Mouse (Mus musculus) CH12.LX (cell line): ENCODE data around the gene Opcml. TPM values are rescaled to one million over a fixed set of nuclear protein-coding genes. Genes with fewer than 3 reads are reported as not detected.

ENCODE experiments used
- DNase-seq: peaks from one replicate; pipeline ENCODE4 v3.0.0-alpha.2; 2013; ENCODE audit errors: extremely low read depth
- H3K27ac ChIP-seq: 2 replicates; pipeline ENCODE4 v1.5.1; 2012; ENCODE audit warnings: low read depth, mild to moderate bottlenecking, control low read depth, moderate library complexity; ENCODE audit not compliant: insufficient read depth
- H3K27me3 ChIP-seq: replicated peaks from 2 replicates; pipeline ENCODE3; 2012; ENCODE audit warnings: inconsistent platforms
- H3K36me3 ChIP-seq, 2 experiments: replicated peaks in 1 of 2; 2 replicates each; pipeline versions ENCODE3 to v1.6.1; 2012; ENCODE audit warnings: inconsistent platforms in 1 of 2, low read length in 1 of 2, mild to moderate bottlenecking in 1 of 2, mixed read lengths in 1 of 2, moderate library complexity in 1 of 2; ENCODE audit not compliant: control insufficient read depth in 1 of 2, insufficient read depth in 1 of 2
- H3K4me1 ChIP-seq, 2 experiments: 2 replicates each; pipeline ENCODE4 v1.6.1; 2012; ENCODE audit warnings: inconsistent platforms in 1 of 2, moderate library complexity in 1 of 2; ENCODE audit not compliant: insufficient read depth in 2 of 2, control insufficient read depth in 1 of 2
- H3K4me2 ChIP-seq: 2 replicates; pipeline ENCODE4 v1.6.1; 2012; ENCODE audit warnings: low read depth, mild to moderate bottlenecking, control low read depth; ENCODE audit not compliant: poor library complexity, insufficient read depth, severe bottlenecking
- H3K4me3 ChIP-seq, 3 experiments: fragments of 150-350 bp in 1 of 3; sonication (generic) in 1 of 3; replicated peaks in 1 of 3; 2 replicates each; pipeline versions ENCODE3 to v1.5.1; 2011 to 2012; ENCODE audit warnings: low read depth in 2 of 3, low read length in 2 of 3, mild to moderate bottlenecking in 2 of 3, moderate library complexity in 2 of 3, control low read depth in 1 of 3, improper control_type of control experiment in 1 of 3, inconsistent platforms in 1 of 3, mixed read lengths in 1 of 3; ENCODE audit not compliant: poor library complexity in 1 of 3
- H3K79me2 ChIP-seq: replicated peaks from 2 replicates; pipeline ENCODE4 v1.6.1; 2012; ENCODE audit warnings: mild to moderate bottlenecking, moderate library complexity; ENCODE audit not compliant: control insufficient read depth, poor library complexity, insufficient read depth, severe bottlenecking; ENCODE audit errors: extremely low read depth
- H3K9ac ChIP-seq: 2 replicates; pipeline ENCODE4 v1.6.1; 2012; ENCODE audit warnings: low read depth, mild to moderate bottlenecking, control low read depth, moderate library complexity; ENCODE audit not compliant: insufficient read depth
- H3K9me3 ChIP-seq: replicated peaks from 2 replicates; pipeline ENCODE3; 2012; ENCODE audit warnings: low read length, inconsistent platforms, mixed read lengths
- BHLHE40 ChIP-seq: IDR thresholded peaks from 2 replicates; pipeline ENCODE4 v1.6.1; 2011; ENCODE audit warnings: mild to moderate bottlenecking, low read depth, low read length, improper control_type of control experiment
- CHD1 ChIP-seq: IDR thresholded peaks from 2 replicates; pipeline ENCODE4 v1.6.1; 2012; ENCODE audit warnings: low read depth, low read length, improper control_type of control experiment, inconsistent platforms
- CHD2 ChIP-seq: IDR thresholded peaks from 2 replicates; pipeline ENCODE4 v1.6.1; 2011; ENCODE audit warnings: low read length, improper control_type of control experiment
- E2F4 ChIP-seq: IDR thresholded peaks from 2 replicates; pipeline ENCODE4 v1.6.1; 2011; ENCODE audit warnings: low read depth, low read length, improper control_type of control experiment; ENCODE audit not compliant: insufficient replicate concordance
- EP300 ChIP-seq: IDR thresholded peaks from 2 replicates; pipeline ENCODE4 v1.6.1; 2011; ENCODE audit warnings: low read length, improper control_type of control experiment
- HCFC1 ChIP-seq: IDR thresholded peaks from 2 replicates; pipeline ENCODE4 v1.6.1; 2012; ENCODE audit warnings: low read depth, mild to moderate bottlenecking, inconsistent platforms, low read length, improper control_type of control experiment
- IRF4 ChIP-seq: IDR thresholded peaks from 2 replicates; pipeline ENCODE4 v1.6.1; 2014; ENCODE audit warnings: low read depth, mild to moderate bottlenecking, inconsistent platforms, low read length, improper control_type of control experiment
- JUN ChIP-seq: IDR thresholded peaks from 2 replicates; pipeline ENCODE4 v1.6.1; 2011; ENCODE audit warnings: low read depth, mild to moderate bottlenecking, low read length, improper control_type of control experiment, moderate library complexity; ENCODE audit not compliant: insufficient read depth
- JUND ChIP-seq: conservative IDR thresholded peaks from 2 replicates; pipeline ENCODE4 v1.6.1; 2011; ENCODE audit warnings: low read depth, low read length, improper control_type of control experiment
- MAFK ChIP-seq: IDR thresholded peaks from 2 replicates; pipeline ENCODE4 v1.6.1; 2011; ENCODE audit warnings: low read length, improper control_type of control experiment; ENCODE audit not compliant: insufficient replicate concordance
- MAX ChIP-seq: IDR thresholded peaks from 2 replicates; pipeline ENCODE4 v1.6.1; 2011; ENCODE audit warnings: low read length, improper control_type of control experiment
- MAZ ChIP-seq: IDR thresholded peaks from 2 replicates; pipeline ENCODE4 v1.6.1; 2012; ENCODE audit warnings: low read depth, mild to moderate bottlenecking, inconsistent platforms, low read length, improper control_type of control experiment, moderate library complexity
- MEF2A ChIP-seq: IDR thresholded peaks from 2 replicates; pipeline ENCODE4 v1.6.1; 2014; ENCODE audit warnings: low read depth, mild to moderate bottlenecking, inconsistent platforms, low read length, improper control_type of control experiment, borderline replicate concordance
- NELFE ChIP-seq: IDR thresholded peaks from 2 replicates; pipeline ENCODE4 v1.6.1; 2011; ENCODE audit warnings: low read depth, low read length, improper control_type of control experiment
- RCOR1 ChIP-seq: conservative IDR thresholded peaks from 2 replicates; pipeline ENCODE4 v1.6.1; 2012; ENCODE audit warnings: low read depth, mild to moderate bottlenecking, inconsistent platforms, low read length, improper control_type of control experiment
- TCF12 ChIP-seq: IDR thresholded peaks from 2 replicates; pipeline ENCODE4 v1.6.1; 2014; ENCODE audit warnings: low read depth, mild to moderate bottlenecking, inconsistent platforms, low read length, improper control_type of control experiment
- USF1 ChIP-seq: IDR thresholded peaks from 2 replicates; pipeline ENCODE4 v1.6.1; 2014; ENCODE audit warnings: low read depth, mild to moderate bottlenecking, inconsistent platforms, low read length, improper control_type of control experiment
- USF2 ChIP-seq: conservative IDR thresholded peaks from 2 replicates; pipeline ENCODE4 v1.6.1; 2011; ENCODE audit warnings: low read depth, low read length, improper control_type of control experiment
- ZC3H11A ChIP-seq: IDR thresholded peaks from 2 replicates; pipeline ENCODE4 v1.6.1; 2012; ENCODE audit warnings: low read depth, mild to moderate bottlenecking, inconsistent platforms, low read length, improper control_type of control experiment
- ZKSCAN1 ChIP-seq: IDR thresholded peaks from 2 replicates; pipeline ENCODE4 v1.6.1; 2012; ENCODE audit warnings: low read depth, inconsistent platforms, low read length, improper control_type of control experiment, borderline replicate concordance
- ZMIZ1 ChIP-seq: IDR thresholded peaks from 2 replicates; pipeline ENCODE4 v1.6.1; 2012; ENCODE audit warnings: low read depth, mild to moderate bottlenecking, inconsistent platforms, low read length, improper control_type of control experiment
- dilution Hi-C: fragments of 300-500 bp; cut with MboI; formaldehyde crosslinking; loops from 2 replicates; pipeline ENCODE4 v1.14.3; 2020; ENCODE audit warnings: low sequenced_read_pairs; ENCODE audit not compliant: extremely low pct_unique_long_range_greater_than_20kb, extremely low pct_ligation_motif_present
- in situ Hi-C: fragments of 300-500 bp; cut with MboI; formaldehyde crosslinking; loops from 3 replicates; pipeline ENCODE4 v1.14.3; 2019; ENCODE audit warnings: low sequenced_read_pairs, low pct_ligation_motif_present, low pct_unique_long_range_greater_than_20kb, mixed read lengths
- polyA plus RNA-seq: library from polyadenylated mRNA; unstranded; fragments of >175 nt; gene quantifications from 2 replicates; pipeline ENCODE4 v1.2.1, GENCODE M21; 2012; ENCODE audit warnings: low read depth; ENCODE audit not compliant: insufficient read length
- total RNA-seq, 2 experiments: library from RNA; depleted of rRNA; stranded (reverse); fragments of 300-350 nt in 1 of 2; fragments of >200 nt in 1 of 2; gene quantifications; 2 replicates each; pipeline ENCODE4 v1.2.3; 2012 to 2014

Gene Opcml
- total and polyA plus RNA-seq, 3 experiments: 0.34 to 0.60 TPM; not detected in 1

DNA sequence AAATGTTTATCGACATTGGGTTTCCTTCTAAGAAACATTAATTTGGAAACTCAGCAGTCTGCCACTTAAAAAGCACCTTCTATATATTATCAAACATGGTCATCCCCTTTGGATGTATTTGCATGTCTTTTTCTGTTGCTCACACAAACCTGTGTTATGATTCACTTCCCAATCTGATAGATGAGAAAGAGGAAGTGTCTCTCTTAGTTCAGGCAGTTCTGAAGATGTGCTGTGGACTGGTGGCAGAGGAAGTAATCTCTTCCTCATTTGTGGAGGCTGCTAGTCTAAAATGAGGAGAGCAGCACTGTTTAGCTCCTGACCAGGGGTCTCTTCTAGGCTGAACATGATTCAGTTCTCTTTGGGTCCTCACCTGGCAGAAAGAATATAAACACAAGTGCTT lies 831.4 kb downstream of the Opcml start:
- Histone ChIP-seq H3K36me3 (no peaks in the 10 kb centered on the region), H3K9me3 (peaks cover 5% of the 10 kb centered on the region), H3K4me1 (peaks cover 0 to 12% of the 10 kb centered on the region in 2 experiments; a peak in 2 of 4 replicates)
- peak; percentile 55 for DNase-seq
- TF ChIP-seq ZMIZ1 (no peak), EP300 (peak; percentile 48; the same call in 1 of the 2 replicates), IRF4 (no peak)
- TF ChIP-seq, all 38 proteins: peak for 1
- Histone ChIP-seq H3K9ac (no peak overlapping the region), H3K27me3 (no peaks in the 10 kb centered on the region), H3K27ac (no peak overlapping the region), H3K4me2 (no peak overlapping the region), H3K4me3 (no peak overlapping the region), H3K79me2 (no peaks in the 10 kb centered on the region)
- dilution Hi-C loops (no loop called here), in situ Hi-C loops (no loop called here)

DNA sequence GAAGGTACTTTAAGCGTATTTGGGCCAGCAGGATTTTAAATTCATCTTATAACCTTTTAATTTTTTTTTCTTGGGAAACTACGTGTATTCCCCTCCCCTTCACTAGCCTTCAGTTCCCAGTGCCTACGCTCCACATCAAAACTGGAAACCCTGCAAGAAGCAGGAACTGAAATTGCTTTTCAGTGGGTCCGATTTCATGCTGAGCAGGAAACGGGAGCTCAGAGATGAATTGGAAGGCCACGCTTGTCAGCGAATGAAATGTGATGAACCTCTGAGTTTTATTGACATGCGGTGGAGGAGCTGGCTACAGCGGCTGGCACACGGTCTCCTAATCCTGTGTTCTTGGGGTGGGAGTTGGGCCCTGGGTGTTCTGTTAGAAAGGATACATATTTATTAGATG lies 834.3 kb downstream of the Opcml start:
- DNase-seq: no peak
- TF ChIP-seq USF1: no peak
- no peak for TF ChIP-seq CHD1
- TF ChIP-seq MEF2A: no peak
- TF ChIP-seq CHD2: no peak
- no peak for TF ChIP-seq EP300
- TF ChIP-seq BHLHE40: no peak
- TF ChIP-seq MAFK: no peak
- TF ChIP-seq TCF12: no peak
- TF ChIP-seq JUND: no peak
- TF ChIP-seq MAX: no peak
- TF ChIP-seq ZC3H11A: no peak
- no peak for TF ChIP-seq USF2
- TF ChIP-seq NELFE: no peak
- TF ChIP-seq HCFC1: no peak
- TF ChIP-seq RCOR1: no peak
- no peak for TF ChIP-seq MAZ
- no peak for TF ChIP-seq ZKSCAN1
- no peak for TF ChIP-seq JUN
- TF ChIP-seq E2F4: no peak
- no peak for TF ChIP-seq ZMIZ1
- peaks cover 8% of the 10 kb centered on the region for H3K9me3 ChIP-seq
- H3K4me3 ChIP-seq: no peak overlapping the region
- no peaks in the 10 kb centered on the region for H3K27me3 ChIP-seq
- H3K4me2 ChIP-seq: no peak overlapping the region
- H3K27ac ChIP-seq: no peak overlapping the region
- in situ Hi-C loops: no loop called here
- dilution Hi-C loops: no loop called here
- H3K4me1 ChIP-seq: peaks cover 0 to 12% of the 10 kb centered on the region in 2 experiments; a peak in 2 of 4 replicates
- H3K9ac ChIP-seq: no peak overlapping the region
- H3K36me3 ChIP-seq: no peaks in the 10 kb centered on the region
- H3K79me2 ChIP-seq: no peaks in the 10 kb centered on the region
